In the genomic region with DNA sequence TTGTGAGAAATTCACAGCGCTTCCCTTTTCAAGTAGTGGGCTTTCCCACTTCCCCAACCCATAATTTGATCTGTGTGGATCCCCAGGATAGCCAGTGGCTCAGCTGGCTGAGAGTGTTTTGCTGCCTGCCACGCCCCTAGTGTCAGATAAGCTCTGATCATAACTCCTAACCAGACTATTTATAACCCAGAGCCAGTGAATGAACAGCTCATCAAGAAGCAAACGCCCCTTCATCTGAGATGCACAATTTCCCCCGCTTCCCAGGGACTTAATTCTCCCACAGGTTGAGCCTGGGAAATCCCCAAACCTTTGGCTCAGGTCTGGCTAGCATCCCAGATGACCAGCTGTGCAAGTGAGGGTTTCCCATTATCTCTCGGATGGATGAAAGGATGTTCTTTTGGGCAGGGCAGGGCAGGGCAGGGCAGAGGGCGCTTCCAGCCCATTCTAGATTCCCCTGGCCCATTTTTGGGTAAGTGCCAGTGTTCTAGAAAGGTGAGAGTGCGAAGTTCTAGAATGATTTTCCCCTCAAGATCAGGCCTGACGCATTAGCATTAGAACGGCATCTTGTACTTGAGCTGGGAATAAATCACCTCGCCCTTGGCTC, we compare ENCODE assay signal across 29 mouse cellular contexts. TPM values are rescaled to one million over a fixed set of nuclear protein-coding genes. Genes with fewer than 3 reads are reported as not detected.
A peak's percentile ranks its signal among the peaks of the same experiment; 100 is the strongest.
DNase-seq lines count a peak whose midpoint lies in the region; ATAC-seq and TF ChIP-seq lines count a peak whose summit lies in the region.
"Had no signal": no experiment of that assay in that cellular context is flagged by ENCODE, and none has a peak within 500 bp of the region (broad histone marks: within the 10 kb centered on the region; RNA-seq: fewer than 3 reads in every experiment).

A gene (plus strand): TSS at position 554 of the 604 bp plus-strand sequence.

- no peak within 1 kb of the TSS for H3K4me3 ChIP-seq in heart, embryonic 12.5 days
- no peak within 1 kb of the TSS for H3K4me3 ChIP-seq in layer of hippocampus, adult 2 months
- H3K4me3 ChIP-seq: embryonic facial prominence, embryonic 10.5 days; hindbrain, embryonic 13.5 days; kidney, embryonic 15.5 days; limb, embryonic 13.5 days; midbrain, embryonic 13.5 days; stomach, embryonic 15.5 days had no signal

- H3K9me3 ChIP-seq in heart, embryonic 12.5 days (replicated peaks) = no peaks in the 10 kb centered on the region
- H3K9me3 ChIP-seq: embryonic facial prominence, embryonic 10.5 days; hindbrain, embryonic 13.5 days; kidney, embryonic 15.5 days; limb, embryonic 13.5 days; midbrain, embryonic 13.5 days; stomach, embryonic 15.5 days had no signal

- H3K27me3 ChIP-seq in heart, embryonic 12.5 days (replicated peaks) = peaks cover 39% of the 10 kb centered on the region
- H3K27me3 ChIP-seq: Patski had no signal

- intact Hi-C loops in heart, postnatal 25 days (cut with DNase I) = no loop called here

- no peak within 1 kb of the TSS for H3K27ac ChIP-seq in heart, embryonic 12.5 days (ENCODE audit: poor library complexity, severe bottlenecking)
- H3K27ac ChIP-seq in layer of hippocampus, adult 2 months = peak within 1 kb of the TSS; percentile 75
- H3K27ac ChIP-seq: embryonic facial prominence, embryonic 10.5 days; kidney, embryonic 15.5 days; limb, embryonic 13.5 days; midbrain, embryonic 13.5 days; stomach, embryonic 15.5 days had no signal

- H3K9ac ChIP-seq in heart, embryonic 12.5 days = no peak within 1 kb of the TSS
- H3K9ac ChIP-seq: hindbrain, embryonic 13.5 days; kidney, embryonic 15.5 days; limb, embryonic 13.5 days; midbrain, embryonic 13.5 days; stomach, embryonic 15.5 days had no signal

- H3K4me2 ChIP-seq in heart, embryonic 12.5 days = peak within 1 kb of the TSS; percentile 9; the same call in 1 of the 2 replicates
- H3K4me2 ChIP-seq: hindbrain, embryonic 13.5 days; kidney, embryonic 15.5 days; limb, embryonic 13.5 days; midbrain, embryonic 13.5 days; stomach, embryonic 15.5 days had no signal

- no peak for ATAC-seq in heart, embryonic 12.5 days (ENCODE audit: insufficient number of reproducible peaks, low FRiP score)
- ATAC-seq: midbrain, embryonic 13.5 days; Patski had no signal

- H3K4me1 ChIP-seq in heart, embryonic 12.5 days (replicated peaks) = peaks cover 28% of the 10 kb centered on the region

- peak; percentile 21; the same call in 1 of the 2 replicates for TF ChIP-seq CTCF in layer of hippocampus, adult 2 months (conservative IDR thresholded peaks at IDR 0.05)

- no peaks in the 10 kb centered on the region for H3K36me3 ChIP-seq in heart, embryonic 12.5 days
- H3K36me3 ChIP-seq: embryonic facial prominence, embryonic 10.5 days; hindbrain, embryonic 13.5 days; kidney, embryonic 15.5 days; limb, embryonic 13.5 days; midbrain, embryonic 13.5 days; stomach, embryonic 15.5 days had no signal

- no peak for DNase-seq in heart, postnatal 25 days (ENCODE audit: low spot score)
- DNase-seq in layer of hippocampus, adult 2 months (ENCODE audit: low spot score in 2 of 2) = no peak
- DNase-seq in layer of hippocampus, adult 9-11 months = no peak
- DNase-seq in 3T3-L1 (ENCODE audit: low read depth, low spot score) = peak; percentile 46
- DNase-seq in NIH3T3 (ENCODE audit: low read depth) = peak; percentile 41
- no peak for DNase-seq in kidney, adult 11 months
- DNase-seq: adrenal gland, adult 8-10 months; B cell, adult 2 months; cerebellum, adult 9-10 months; heart, adult 18-20 months; lung, postnatal 10 days; retina, postnatal 1 day; thymus, postnatal 25 days had no signal

- 49% methylated on average over 10 of the region's 10 CpGs for WGBS in heart, embryonic 12.5 days

RNA-seq across cellular contexts. Expression of the gene that starts here (rescaled TPM):
- not detected in 2 replicates for polyA plus RNA-seq in heart, embryonic 12.5 days (2016; fragmentation: Nextera tagmentation; extraction: Ambion mirVana)
- total RNA-seq in heart, postnatal 25 days (2021) = not detected
- under 1 TPM in 1 of 2 experiments, not detected in 1; 0.37 TPM for total RNA-seq in layer of hippocampus, adult 2 months (2021)
- total RNA-seq: common myeloid progenitor, adult 5-6 weeks; gastrocnemius, adult 8-10 months; heart, adult 18-20 months; megakaryocyte progenitor cell, adult 5-6 weeks; neutrophil, adult 5-6 weeks had no signal
- polyA plus RNA-seq: embryonic facial prominence, embryonic 10.5 days; forebrain, embryonic 11.5 days; hindbrain, embryonic 13.5 days; intestine, embryonic 14.5 days; kidney, embryonic 15.5 days; large intestine, adult 2 months; limb, embryonic 13.5 days; liver, embryonic 16.5 days; midbrain, embryonic 13.5 days; stomach, embryonic 15.5 days had no signal

Comparison
In these comparisons a context has a peak if more than half of its experiments do, and no peak if none do; other contexts are left out.
1. DNase-seq: peak in 3T3-L1 (single experiment) and NIH3T3 (single experiment); none in heart, postnatal 25 days (single experiment), layer of hippocampus, adult 2 months (0 of 2), layer of hippocampus, adult 9-11 months (single experiment) and kidney, adult 11 months (single experiment).